Mouse (Mus musculus): ENCODE data around the gene Srsf9. TPM values are rescaled to one million over a fixed set of nuclear protein-coding genes. Genes with fewer than 3 reads are reported as not detected.

Srsf9 gene
- polyA plus RNA-seq, 1 experiment from 2014 or later = 218 TPM

- H3K36me3 ChIP-seq (ENCODE audit: control insufficient read depth, insufficient read depth, low read length) = no peaks in the 10 kb centered on the region
- H3K9ac ChIP-seq (replicated peaks; ENCODE audit: low read depth, low read length) = no peak overlapping the region
- no peak overlapping the region for H3K4me3 ChIP-seq (ENCODE audit: low read depth, low read length)
- no peak overlapping the region for H3K27ac ChIP-seq (ENCODE audit: low read length)
- no peaks in the 10 kb centered on the region for H3K27me3 ChIP-seq (ENCODE audit: control insufficient read depth, insufficient read depth, low read length)
- H3K9me3 ChIP-seq (ENCODE audit: control insufficient read depth, low read depth, low read length) = no peaks in the 10 kb centered on the region
- WGBS = 2% methylated on average over 12 of the region's 12 CpGs
- no peaks in the 10 kb centered on the region for H3K4me1 ChIP-seq (ENCODE audit: control insufficient read depth, insufficient read depth, low read length)
- peak; percentile 86 for ATAC-seq (ENCODE audit: insufficient number of reproducible peaks, insufficient read depth, low FRiP score, low read depth)
- no peak overlapping the region for H3K4me2 ChIP-seq (replicated peaks; ENCODE audit: low read depth, low read length)
Observed at GRCm38 (mm10) chr5:115358872-115359271, 31.9 kb downstream of the Srsf9 start.

GRCm38 (mm10) chr5:115359438-115359837 is 32.5 kb downstream of the Srsf9 start:
- H3K4me1 ChIP-seq (ENCODE audit: control insufficient read depth, insufficient read depth, low read length) = no peaks in the 10 kb centered on the region
- no peaks in the 10 kb centered on the region for H3K27me3 ChIP-seq (ENCODE audit: control insufficient read depth, insufficient read depth, low read length)
- no peak overlapping the region for H3K27ac ChIP-seq (ENCODE audit: low read length)
- no peak overlapping the region for H3K4me2 ChIP-seq (replicated peaks; ENCODE audit: low read depth, low read length)
- H3K4me3 ChIP-seq (ENCODE audit: low read depth, low read length) = no peak overlapping the region
- 89% methylated on average over 8 of the region's 8 CpGs for WGBS
- H3K9ac ChIP-seq (replicated peaks; ENCODE audit: low read depth, low read length) = no peak overlapping the region
- ATAC-seq (ENCODE audit: insufficient number of reproducible peaks, insufficient read depth, low FRiP score, low read depth) = no peak
- no peaks in the 10 kb centered on the region for H3K36me3 ChIP-seq (ENCODE audit: control insufficient read depth, insufficient read depth, low read length)
- H3K9me3 ChIP-seq (ENCODE audit: control insufficient read depth, low read depth, low read length) = no peaks in the 10 kb centered on the region

GRCm38 (mm10) chr5:115359851-115360372 is 32.9 kb downstream of the Srsf9 start:
- 50% methylated on average over 5 of the region's 5 CpGs for whole genome bisulfite sequencing
- no peak for ATAC-seq (ENCODE audit: insufficient number of reproducible peaks, insufficient read depth, low FRiP score, low read depth)

GRCm38 (mm10) chr5:115362216-115362615 is 35.2 kb downstream of the Srsf9 start:
- 41% methylated on average over 7 of the region's 7 CpGs for WGBS
- H3K9ac ChIP-seq (replicated peaks; ENCODE audit: low read depth, low read length) = no peak overlapping the region
- no peak for ATAC-seq (ENCODE audit: insufficient number of reproducible peaks, insufficient read depth, low FRiP score, low read depth)
- H3K4me3 ChIP-seq (ENCODE audit: low read depth, low read length) = no peak overlapping the region
- H3K27ac ChIP-seq (ENCODE audit: low read length) = no peak overlapping the region
- no peaks in the 10 kb centered on the region for H3K27me3 ChIP-seq (ENCODE audit: control insufficient read depth, insufficient read depth, low read length)
- no peaks in the 10 kb centered on the region for H3K36me3 ChIP-seq (ENCODE audit: control insufficient read depth, insufficient read depth, low read length)
- H3K4me2 ChIP-seq (replicated peaks; ENCODE audit: low read depth, low read length) = no peak overlapping the region
- no peaks in the 10 kb centered on the region for H3K4me1 ChIP-seq (ENCODE audit: control insufficient read depth, insufficient read depth, low read length)
- H3K9me3 ChIP-seq (ENCODE audit: control insufficient read depth, low read depth, low read length) = no peaks in the 10 kb centered on the region

More at GRCm38 (mm10) chr5:115359851-115360372, 32.9 kb downstream of the Srsf9 start:
- Histone ChIP-seq H3K4me1 (ENCODE audit: control insufficient read depth, insufficient read depth, low read length) (no peaks in the 10 kb centered on the region), H3K27me3 (ENCODE audit: control insufficient read depth, insufficient read depth, low read length) (no peaks in the 10 kb centered on the region), H3K27ac (ENCODE audit: low read length) (no peak overlapping the region), H3K9ac (replicated peaks; ENCODE audit: low read depth, low read length) (no peak overlapping the region), H3K9me3 (ENCODE audit: control insufficient read depth, low read depth, low read length) (no peaks in the 10 kb centered on the region), H3K36me3 (ENCODE audit: control insufficient read depth, insufficient read depth, low read length) (no peaks in the 10 kb centered on the region), H3K4me3 (ENCODE audit: low read depth, low read length) (no peak overlapping the region), H3K4me2 (replicated peaks; ENCODE audit: low read depth, low read length) (no peak overlapping the region)

GRCm38 (mm10) chr5:115362819-115363714 is 36.1 kb downstream of the Srsf9 start:
- no peak overlapping the region for H3K27ac ChIP-seq (ENCODE audit: low read length)
- WGBS = 19% methylated on average over 16 of the region's 19 CpGs
- H3K36me3 ChIP-seq (ENCODE audit: control insufficient read depth, insufficient read depth, low read length) = no peaks in the 10 kb centered on the region
- H3K27me3 ChIP-seq (ENCODE audit: control insufficient read depth, insufficient read depth, low read length) = no peaks in the 10 kb centered on the region
- H3K9me3 ChIP-seq (ENCODE audit: control insufficient read depth, low read depth, low read length) = no peaks in the 10 kb centered on the region
- H3K4me3 ChIP-seq (ENCODE audit: low read depth, low read length) = no peak overlapping the region
- H3K9ac ChIP-seq (replicated peaks; ENCODE audit: low read depth, low read length) = no peak overlapping the region
- no peaks in the 10 kb centered on the region for H3K4me1 ChIP-seq (ENCODE audit: control insufficient read depth, insufficient read depth, low read length)
- no peak overlapping the region for H3K4me2 ChIP-seq (replicated peaks; ENCODE audit: low read depth, low read length)
- ATAC-seq (ENCODE audit: insufficient number of reproducible peaks, insufficient read depth, low FRiP score, low read depth) = no peak

GRCm38 (mm10) chr5:115364782-115365181 is 37.8 kb downstream of the Srsf9 start:
- Histone ChIP-seq H3K27ac (ENCODE audit: low read length) (no peak overlapping the region), H3K36me3 (ENCODE audit: control insufficient read depth, insufficient read depth, low read length) (no peaks in the 10 kb centered on the region), H3K9ac (replicated peaks; ENCODE audit: low read depth, low read length) (no peak overlapping the region), H3K4me1 (ENCODE audit: control insufficient read depth, insufficient read depth, low read length) (no peaks in the 10 kb centered on the region), H3K9me3 (ENCODE audit: control insufficient read depth, low read depth, low read length) (no peaks in the 10 kb centered on the region), H3K27me3 (ENCODE audit: control insufficient read depth, insufficient read depth, low read length) (no peaks in the 10 kb centered on the region), H3K4me2 (replicated peaks; ENCODE audit: low read depth, low read length) (no peak overlapping the region), H3K4me3 (ENCODE audit: low read depth, low read length) (no peak overlapping the region)
- ATAC-seq (ENCODE audit: insufficient number of reproducible peaks, insufficient read depth, low FRiP score, low read depth) = no peak
- 78% methylated on average over 4 of the region's 4 CpGs for WGBS

- Histone ChIP-seq H3K36me3 (ENCODE audit: control insufficient read depth, insufficient read depth, low read length) (no peaks in the 10 kb centered on the region), H3K4me3 (ENCODE audit: low read depth, low read length) (no peak overlapping the region), H3K9me3 (ENCODE audit: control insufficient read depth, low read depth, low read length) (no peaks in the 10 kb centered on the region), H3K27ac (ENCODE audit: low read length) (no peak overlapping the region), H3K4me1 (ENCODE audit: control insufficient read depth, insufficient read depth, low read length) (no peaks in the 10 kb centered on the region), H3K9ac (replicated peaks; ENCODE audit: low read depth, low read length) (no peak overlapping the region), H3K4me2 (replicated peaks; ENCODE audit: low read depth, low read length) (no peak overlapping the region), H3K27me3 (ENCODE audit: control insufficient read depth, insufficient read depth, low read length) (no peaks in the 10 kb centered on the region)
- WGBS = 33% methylated on average over 9 of the region's 9 CpGs
- ATAC-seq (ENCODE audit: insufficient number of reproducible peaks, insufficient read depth, low FRiP score, low read depth) = no peak
Observed at GRCm38 (mm10) chr5:115371736-115372135, 44.8 kb downstream of the Srsf9 start.

GRCm38 (mm10) chr5:115373441-115374203 is 46.6 kb downstream of the Srsf9 start:
- Histone ChIP-seq H3K4me1 (ENCODE audit: control insufficient read depth, insufficient read depth, low read length) (no peaks in the 10 kb centered on the region), H3K9me3 (ENCODE audit: control insufficient read depth, low read depth, low read length) (no peaks in the 10 kb centered on the region), H3K36me3 (ENCODE audit: control insufficient read depth, insufficient read depth, low read length) (no peaks in the 10 kb centered on the region), H3K4me2 (replicated peaks; ENCODE audit: low read depth, low read length) (peak overlapping the region; percentile 33), H3K4me3 (ENCODE audit: low read depth, low read length) (no peak overlapping the region), H3K27ac (ENCODE audit: low read length) (no peak overlapping the region), H3K27me3 (ENCODE audit: control insufficient read depth, insufficient read depth, low read length) (no peaks in the 10 kb centered on the region), H3K9ac (replicated peaks; ENCODE audit: low read depth, low read length) (no peak overlapping the region)
- ATAC-seq (ENCODE audit: insufficient number of reproducible peaks, insufficient read depth, low FRiP score, low read depth) = no peak
- WGBS = 26% methylated on average over 26 of the region's 26 CpGs
